Mouse (Mus musculus) stomach, postnatal 0 days (tissue): Measurements from ENCODE around the gene Trpd52l3. TPM values are rescaled to one million over a fixed set of nuclear protein-coding genes. Genes with fewer than 3 reads are reported as not detected.

Experiments used
- ATAC-seq: fragments of 200-750 bp; cut with Nextera tagmentation; 2 replicates; pipeline ENCODE4 v1.8.0; 2017; ENCODE audit not compliant: low FRiP score, low TSS enrichment
- DNase-seq: peaks from one replicate; pipeline ENCODE4 v3.0.0-alpha.2; 2016; ENCODE audit warnings: low spot score
- H3K27ac ChIP-seq: fragments of 300-500 bp; sonication (generic); replicated peaks from 2 replicates; pipeline ENCODE4 v1.5.1; 2014; ENCODE audit warnings: mild to moderate bottlenecking, control low read depth
- H3K27me3 ChIP-seq: fragments of 300-500 bp; sonication (generic); 2 replicates; pipeline ENCODE4 v1.6.1; 2014; ENCODE audit warnings: low read length; ENCODE audit not compliant: control insufficient read depth, insufficient read depth
- H3K36me3 ChIP-seq: fragments of 300-500 bp; sonication (generic); 2 replicates; pipeline ENCODE4 v1.6.1; 2014; ENCODE audit warnings: low read length, mixed read lengths; ENCODE audit not compliant: control insufficient read depth, insufficient read depth
- H3K4me1 ChIP-seq: fragments of 300-500 bp; sonication (generic); replicated peaks from 2 replicates; pipeline ENCODE4 v1.6.1; 2014; ENCODE audit warnings: antibody characterized with exemption; ENCODE audit not compliant: control insufficient read depth, insufficient read depth
- H3K4me2 ChIP-seq: fragments of 300-500 bp; sonication (generic); replicated peaks from 2 replicates; pipeline ENCODE4 v1.6.1; 2014; ENCODE audit warnings: low read depth, mild to moderate bottlenecking, control low read depth, moderate library complexity
- H3K4me3 ChIP-seq: fragments of 300-500 bp; sonication (generic); 2 replicates; pipeline ENCODE4 v1.5.1; 2014; ENCODE audit warnings: low read depth, low read length, control low read depth
- H3K9ac ChIP-seq: fragments of 300-500 bp; sonication (generic); 2 replicates; pipeline ENCODE4 v1.6.1; 2014; ENCODE audit warnings: mild to moderate bottlenecking, low read length, control low read depth, mixed read lengths
- H3K9me3 ChIP-seq: fragments of 300-500 bp; sonication (generic); 2 replicates; pipeline ENCODE4 v1.6.1; 2016; ENCODE audit warnings: low read length; ENCODE audit not compliant: control insufficient read depth
- CTCF ChIP-seq: IDR thresholded peaks from 2 replicates; pipeline ENCODE4 v1.5.1; 2016; ENCODE audit warnings: antibody characterized with exemption, low read depth, mild to moderate bottlenecking, moderate library complexity
- EP300 ChIP-seq: optimal IDR thresholded peaks from 2 replicates; pipeline ENCODE3; 2016; ENCODE audit warnings: antibody characterized with exemption
- WGBS: fragments of 180-500 bp; shearing (Covaris S2); extraction: QIAGEN DNeasy Blood & Tissue Kit; methylation state at CpG from one replicate; pipeline ENCODE4 v1.1.7; 2014; 5-methylcytosine and 5-hydroxymethylcytosine counted together
- polyA plus RNA-seq: library from polyadenylated mRNA; unstranded; fragments of >200 nt; fragmentation: Nextera tagmentation; extraction: Ambion mirVana; gene quantifications from 2 replicates; pipeline ENCODE4 v1.2.1, GENCODE M21; 2015

The Trpd52l3 gene
- polyA plus RNA-seq, 1 experiment from 2014 or later = not detected

GRCm38 (mm10) chr19:29967960-29968359 is 35.6 kb upstream of the Trpd52l3 start:
- H3K27ac ChIP-seq = no peak overlapping the region
- no peak overlapping the region for H3K4me2 ChIP-seq
- no peak for TF ChIP-seq CTCF
- TF ChIP-seq EP300 = no peak
- DNase-seq (peak; percentile 22), ATAC-seq (0 out of 2 replicates have a peak, but pooled peaks have one; percentile 8)
- H3K9ac ChIP-seq = no peak overlapping the region
- no peaks in the 10 kb centered on the region for H3K36me3 ChIP-seq
- 60% methylated on average over 3 of the region's 3 CpGs for WGBS
- H3K27me3 ChIP-seq = no peaks in the 10 kb centered on the region
- 0 out of 2 replicates have a peak, but pooled peaks cover 2% of the 10 kb centered on the region for H3K9me3 ChIP-seq
- no peaks in the 10 kb centered on the region for H3K4me1 ChIP-seq
- no peak overlapping the region for H3K4me3 ChIP-seq

- no peak overlapping the region for H3K27ac ChIP-seq
- H3K9ac ChIP-seq = no peak overlapping the region
- H3K4me1 ChIP-seq = no peaks in the 10 kb centered on the region
- no peaks in the 10 kb centered on the region for H3K27me3 ChIP-seq
- no peak overlapping the region for H3K4me3 ChIP-seq
- WGBS = 64% methylated on average over 5 of the region's 5 CpGs
- no peak overlapping the region for H3K4me2 ChIP-seq
- ATAC-seq = no peak
- no peaks in the 10 kb centered on the region for H3K36me3 ChIP-seq
- DNase-seq = no peak
- no peaks in the 10 kb centered on the region for H3K9me3 ChIP-seq
- TF ChIP-seq EP300 = no peak
- TF ChIP-seq CTCF = no peak
Observed at GRCm38 (mm10) chr19:29973396-29973795, 30.2 kb upstream of the Trpd52l3 start.

GRCm38 (mm10) chr19:29978847-29979246 is 24.7 kb upstream of the Trpd52l3 start:
- 52% methylated on average over 2 of the region's 2 CpGs for WGBS
- ATAC-seq = no peak
- H3K4me1 ChIP-seq = no peaks in the 10 kb centered on the region

GRCm38 (mm10) chr19:29979452-29980089 is 24.0 kb upstream of the Trpd52l3 start:
- no peaks in the 10 kb centered on the region for H3K4me1 ChIP-seq
- H3K9ac ChIP-seq = no peak overlapping the region
- H3K4me2 ChIP-seq = no peak overlapping the region
- WGBS = 79% methylated on average over 8 of the region's 8 CpGs
- H3K9me3 ChIP-seq = no peaks in the 10 kb centered on the region
- TF ChIP-seq CTCF (no peak), EP300 (no peak)
- no peak for ATAC-seq
- H3K27me3 ChIP-seq = no peaks in the 10 kb centered on the region
- DNase-seq = no peak
- H3K4me3 ChIP-seq = no peak overlapping the region
- H3K27ac ChIP-seq = no peak overlapping the region
- no peaks in the 10 kb centered on the region for H3K36me3 ChIP-seq

More at GRCm38 (mm10) chr19:29978847-29979246, 24.7 kb upstream of the Trpd52l3 start:
- Histone ChIP-seq H3K27me3 (no peaks in the 10 kb centered on the region), H3K9me3 (no peaks in the 10 kb centered on the region), H3K36me3 (no peaks in the 10 kb centered on the region), H3K9ac (no peak overlapping the region), H3K4me3 (no peak overlapping the region), H3K4me2 (no peak overlapping the region), H3K27ac (no peak overlapping the region)
- TF ChIP-seq EP300 (no peak), CTCF (peak; percentile 82)
- DNase-seq = no peak

GRCm38 (mm10) chr19:29984208-29985005 is 19.2 kb upstream of the Trpd52l3 start:
- Histone ChIP-seq H3K27ac (no peak overlapping the region), H3K36me3 (no peaks in the 10 kb centered on the region), H3K4me3 (no peak overlapping the region), H3K27me3 (no peaks in the 10 kb centered on the region), H3K9ac (no peak overlapping the region), H3K4me1 (no peaks in the 10 kb centered on the region), H3K9me3 (no peaks in the 10 kb centered on the region), H3K4me2 (no peak overlapping the region)
- TF ChIP-seq CTCF = no peak
- no peak for TF ChIP-seq EP300
- WGBS = 79% methylated on average over 16 of the region's 16 CpGs
- ATAC-seq (no peak), DNase-seq (no peak)

- no peak overlapping the region for H3K27ac ChIP-seq
- ATAC-seq = no peak
- no peak overlapping the region for H3K4me3 ChIP-seq
- H3K9ac ChIP-seq = no peak overlapping the region
- H3K27me3 ChIP-seq = no peaks in the 10 kb centered on the region
- WGBS = 78% methylated on average over 12 of the region's 12 CpGs
- no peaks in the 10 kb centered on the region for H3K36me3 ChIP-seq
- H3K9me3 ChIP-seq = no peaks in the 10 kb centered on the region
- DNase-seq = no peak
- TF ChIP-seq EP300 (no peak), CTCF (no peak)
- H3K4me2 ChIP-seq = no peak overlapping the region
- no peaks in the 10 kb centered on the region for H3K4me1 ChIP-seq
Observed at GRCm38 (mm10) chr19:29986464-29987091, 17.0 kb upstream of the Trpd52l3 start.
